Mouse (Mus musculus) liver, adult 2 months (tissue): ENCODE data around the gene Pprc1.

Experiments
- CTCF ChIP-seq: fragments of 200-500 bp; IDR thresholded peaks from 2 replicates; pipeline ENCODE4 v1.5.1; 2011; ENCODE audit warnings: low read depth, low read length, control low read depth
- POLR2A ChIP-seq: fragments of 200-500 bp; IDR thresholded peaks from 2 replicates; pipeline ENCODE4 v1.6.1; 2011; ENCODE audit warnings: low read length, control low read depth; ENCODE audit not compliant: insufficient read depth; ENCODE audit errors: extremely low read depth

- TF ChIP-seq CTCF, result no peak
- TF ChIP-seq POLR2A, result no peak
Observed at GRCm38 (mm10) chr19:46068054-46068453, 23.4 kb downstream of the Pprc1 start.
